Mouse (Mus musculus) kidney, adult 2 months (tissue): ENCODE measurements at regions not wholly inside any gene's neighbourhood (a gene's known extent, or its start where the extent isn't known, plus 50 kb on each side); places are given as distances from the start of the nearest gene placed in this dataset.

ENCODE experiments used
- CTCF ChIP-seq: fragments of 200-500 bp; conservative IDR thresholded peaks from 2 replicates; pipeline ENCODE4 v1.5.1; 2011; ENCODE audit warnings: low read depth, mild to moderate bottlenecking, control low read depth, low read length, moderate library complexity, mixed read lengths; ENCODE audit not compliant: insufficient read depth, insufficient read length
- POLR2A ChIP-seq: fragments of 200-500 bp; IDR thresholded peaks from one replicate; pipeline ENCODE4 v1.6.1; 2011; ENCODE audit warnings: low read depth, low read length, control low read depth

DNA sequence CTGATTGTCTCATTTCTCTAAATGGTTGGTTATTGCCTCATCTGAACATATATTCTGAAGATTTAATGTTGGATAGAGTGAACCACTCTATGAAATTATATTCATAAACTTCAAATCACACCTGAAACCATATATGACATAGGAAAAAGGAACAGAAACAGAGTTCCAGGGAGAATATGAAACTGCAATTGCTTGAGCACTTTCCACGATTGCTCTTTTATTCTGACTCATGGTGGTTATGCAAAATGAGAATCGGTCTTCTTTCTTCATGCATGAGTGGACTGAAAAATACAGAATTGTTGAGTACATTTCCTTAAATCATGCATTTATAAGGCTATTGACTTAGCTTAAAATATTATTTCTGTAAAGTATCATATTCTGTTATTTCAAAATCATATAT, 932.1 kb downstream of the Rab28 start:
- no peak for TF ChIP-seq POLR2A
- no peak for TF ChIP-seq CTCF
